ENCODE assay signal across 26 mouse cellular contexts in the genomic region with DNA sequence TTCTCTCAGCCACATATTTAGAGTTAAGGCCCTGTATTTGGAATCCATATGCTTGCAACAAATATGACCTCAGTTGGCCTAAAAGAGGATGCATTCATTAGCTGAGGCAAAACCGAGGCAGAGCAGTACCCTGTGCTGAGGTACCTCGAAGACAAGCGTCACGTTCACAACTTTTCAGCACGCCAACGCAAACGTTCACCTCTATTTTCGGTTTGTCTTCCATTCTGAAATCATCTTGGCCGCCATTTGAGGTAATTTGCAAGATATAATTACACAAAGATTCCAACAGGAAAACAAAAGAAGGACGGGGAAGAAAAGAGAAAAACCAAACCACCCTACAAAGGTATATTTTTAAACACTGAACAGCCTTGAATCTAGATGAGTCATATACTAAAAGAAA.
A peak's percentile ranks its signal among the peaks of the same experiment; 100 is the strongest.
DNase-seq lines count a peak whose midpoint lies in the region; ATAC-seq and TF ChIP-seq lines count a peak whose summit lies in the region.
"Had no signal": no experiment of that assay in that cellular context is flagged by ENCODE, and none has a peak within 500 bp of the region (broad histone marks: within the 10 kb centered on the region; RNA-seq: fewer than 3 reads in every experiment).

No protein-coding gene starts in this region.

- no peak overlapping the region for H3K27ac ChIP-seq in CH12.LX (ENCODE audit: insufficient read depth, low read depth)
- no peak overlapping the region for H3K27ac ChIP-seq in intestine, postnatal 0 days (ENCODE audit: low read depth, low read length)
- H3K27ac ChIP-seq: embryonic facial prominence, embryonic 10.5 days; embryonic facial prominence, embryonic 13.5 days; forebrain, embryonic 12.5 days; forebrain, embryonic 15.5 days; gastrocnemius, adult 2 months; hindbrain, embryonic 12.5 days; hindbrain, embryonic 15.5 days had no signal

- TF ChIP-seq CTCF in CH12.LX (conservative IDR thresholded peaks at IDR 0.05 in 1 of 2, IDR thresholded peaks at IDR 0.05 in 1 of 2; ENCODE audit: low read depth in 2 of 2, low read length in 2 of 2) = no peak
- no peak for TF ChIP-seq CTCF in intestine, postnatal 0 days (IDR thresholded peaks at IDR 0.05; ENCODE audit: low read depth)

- in situ Hi-C loops in CH12.LX (cut with MboI; ENCODE audit: low pct_ligation_motif_present, low pct_unique_long_range_greater_than_20kb, low sequenced_read_pairs) = no loop called here

- WGBS in intestine, postnatal 0 days = 90% methylated on average over 10 of the region's 10 CpGs

- TF ChIP-seq POLR2A in CH12.LX (IDR thresholded peaks at IDR 0.05; ENCODE audit: low read depth, low read length) = no peak

- no peak for ATAC-seq in intestine, postnatal 0 days
- ATAC-seq: CD4-positive, CD25-positive, alpha-beta regulatory T cell, adult 4 months; forebrain, embryonic 15.5 days; Patski had no signal

- TF ChIP-seq RAD21 in CH12.LX (IDR thresholded peaks at IDR 0.05; ENCODE audit: low read depth, low read length) = no peak

- dilution Hi-C loops in CH12.LX (cut with MboI; ENCODE audit: extremely low pct_ligation_motif_present, extremely low pct_unique_long_range_greater_than_20kb, low sequenced_read_pairs) = no loop called here

- no peak overlapping the region for H3K4me3 ChIP-seq in CH12.LX (replicated peaks in 1 of 3; ENCODE audit: low read depth in 2 of 3, low read length in 2 of 3, poor library complexity in 1 of 3)
- H3K4me3 ChIP-seq in intestine, postnatal 0 days (ENCODE audit: low read depth, low read length) = no peak overlapping the region
- H3K4me3 ChIP-seq: embryonic facial prominence, embryonic 10.5 days; embryonic facial prominence, embryonic 13.5 days; erythroblast, embryonic 14.5 days; forebrain, embryonic 12.5 days; forebrain, embryonic 15.5 days; gastrocnemius, adult 2 months; hindbrain, embryonic 12.5 days; hindbrain, embryonic 15.5 days had no signal

- no peaks in the 10 kb centered on the region for H3K36me3 ChIP-seq in CH12.LX (replicated peaks in 1 of 2; ENCODE audit: control insufficient read depth in 1 of 2, insufficient read depth in 1 of 2, low read length in 1 of 2)
- H3K36me3 ChIP-seq in intestine, postnatal 0 days (ENCODE audit: control insufficient read depth, insufficient read depth) = no peaks in the 10 kb centered on the region
- H3K36me3 ChIP-seq: embryonic facial prominence, embryonic 10.5 days; embryonic facial prominence, embryonic 13.5 days; forebrain, embryonic 12.5 days; forebrain, embryonic 15.5 days; hindbrain, embryonic 12.5 days; hindbrain, embryonic 15.5 days had no signal

- no peaks in the 10 kb centered on the region for H3K9me3 ChIP-seq in CH12.LX (replicated peaks; ENCODE audit: low read length)
- no peaks in the 10 kb centered on the region for H3K9me3 ChIP-seq in intestine, postnatal 0 days (ENCODE audit: control insufficient read depth)
- H3K9me3 ChIP-seq: embryonic facial prominence, embryonic 10.5 days; embryonic facial prominence, embryonic 13.5 days; forebrain, embryonic 12.5 days; forebrain, embryonic 15.5 days; hindbrain, embryonic 12.5 days; hindbrain, embryonic 15.5 days had no signal

- DNase-seq in left cerebral cortex, postnatal 25 days (ENCODE audit: low spot score in 2 of 2) = peak; percentile 20 to 70
- no peak for DNase-seq in left cerebral cortex, adult 11 months (ENCODE audit: low spot score)
- DNase-seq in CH12.LX (ENCODE audit: extremely low read depth) = no peak
- peak; percentile 73 for DNase-seq in brain, adult 2 months (ENCODE audit: low read depth, low spot score)
- DNase-seq in thymus, postnatal 14 days = no peak
- DNase-seq: adrenal gland, postnatal 10 days; adrenal gland, postnatal 36 days; cerebellum, adult 11 months; cerebellum, adult 2 months; cerebellum, adult 9-11 months; cerebellum, postnatal 25 days; embryo, embryonic 11 days; gastrocnemius, adult 2 months; gastrocnemius, postnatal 14 days; heart, adult 11 months had no signal

- no peaks in the 10 kb centered on the region for H3K27me3 ChIP-seq in CH12.LX (replicated peaks)
- H3K27me3 ChIP-seq in intestine, postnatal 0 days (replicated peaks; ENCODE audit: control insufficient read depth, insufficient read depth, low read length) = no peaks in the 10 kb centered on the region
- H3K27me3 ChIP-seq: embryonic facial prominence, embryonic 13.5 days; forebrain, embryonic 12.5 days; forebrain, embryonic 15.5 days; hindbrain, embryonic 12.5 days; hindbrain, embryonic 15.5 days had no signal

- TF ChIP-seq EP300 in CH12.LX (IDR thresholded peaks at IDR 0.05; ENCODE audit: low read length) = no peak

- no peaks in the 10 kb centered on the region for H3K79me2 ChIP-seq in CH12.LX (replicated peaks; ENCODE audit: control insufficient read depth, extremely low read depth, insufficient read depth, poor library complexity, severe bottlenecking)

- H3K4me2 ChIP-seq in CH12.LX (ENCODE audit: insufficient read depth, low read depth, poor library complexity, severe bottlenecking) = 0 out of 2 replicates have a peak overlapping the region, but pooled peaks have one; percentile 8
- no peak overlapping the region for H3K4me2 ChIP-seq in intestine, postnatal 0 days (replicated peaks; ENCODE audit: low read depth)
- H3K4me2 ChIP-seq: embryonic facial prominence, embryonic 13.5 days; forebrain, embryonic 12.5 days; forebrain, embryonic 15.5 days; heart, embryonic 11.5 days; hindbrain, embryonic 12.5 days; hindbrain, embryonic 15.5 days had no signal

- no peak overlapping the region for H3K9ac ChIP-seq in CH12.LX (ENCODE audit: insufficient read depth, low read depth)
- no peak overlapping the region for H3K9ac ChIP-seq in intestine, postnatal 0 days (ENCODE audit: low read depth, low read length)
- H3K9ac ChIP-seq: embryonic facial prominence, embryonic 13.5 days; forebrain, embryonic 12.5 days; forebrain, embryonic 15.5 days; hindbrain, embryonic 12.5 days; hindbrain, embryonic 15.5 days had no signal

- intact Hi-C loops in left cerebral cortex, postnatal 25 days (cut with DNase I) = no loop called here

- H3K4me1 ChIP-seq in CH12.LX (ENCODE audit: control insufficient read depth in 1 of 2, insufficient read depth in 2 of 2) = peaks cover 0 to 4% of the 10 kb centered on the region in 2 experiments; a peak in 2 of 4 replicates
- no peaks in the 10 kb centered on the region for H3K4me1 ChIP-seq in intestine, postnatal 0 days (replicated peaks; ENCODE audit: control insufficient read depth, insufficient read depth, low read length)
- H3K4me1 ChIP-seq: embryonic facial prominence, embryonic 10.5 days; embryonic facial prominence, embryonic 13.5 days; forebrain, embryonic 12.5 days; forebrain, embryonic 15.5 days; hindbrain, embryonic 12.5 days; hindbrain, embryonic 15.5 days had no signal

TF ChIP-seq in CH12.LX, 34 proteins besides CTCF, POLR2A, EP300 and RAD21:
- TF ChIP-seq BHLHE40 (IDR thresholded peaks at IDR 0.05; ENCODE audit: low read depth, low read length) (no peak), ELF1 (IDR thresholded peaks at IDR 0.05; ENCODE audit: low read depth, low read length) (no peak), USF1 (IDR thresholded peaks at IDR 0.05; ENCODE audit: low read depth, low read length) (no peak)
TF ChIP-seq in CH12.LX: peak in this region for 0.

Comparison
In these comparisons a context has a peak if more than half of its experiments do, and no peak if none do; other contexts are left out.
1. DNase-seq: peak in left cerebral cortex, postnatal 25 days (2 of 2) and brain, adult 2 months (single experiment); none in left cerebral cortex, adult 11 months (single experiment), CH12.LX (single experiment) and thymus, postnatal 14 days (single experiment).